Mouse (Mus musculus): Measurements from ENCODE around the gene Xpo6.

- TF ChIP-seq CTCF (IDR thresholded peaks at IDR 0.05; ENCODE audit: low read depth), result peak; percentile 42
- TF ChIP-seq EP300 (IDR thresholded peaks at IDR 0.05; ENCODE audit: low read depth), result no peak
Measured at GRCm38 (mm10) chr7:126088155-126088554, 112.1 kb downstream of the Xpo6 start.
